Mouse (Mus musculus) spleen, embryonic (tissue): ENCODE results near the gene Grin2c.

Experiments
- CTCF ChIA-PET: fragments of 350-600 bp; sonication (Branson Sonifier 250); formaldehyde crosslinking; loops from one replicate; lab custom pipeline; 2022; lab: Charles Lee

Grin2c gene

GRCm38 (mm10) chr11:115265771-115266399 lies 1.2 kb downstream of the Grin2c start:
- CTCF ChIA-PET: no interaction called here

- CTCF ChIA-PET: no interaction called here
Measured at GRCm38 (mm10) chr11:115264862-115265668, 2.0 kb downstream of the Grin2c start.

GRCm38 (mm10) chr11:115264136-115264861 lies 2.7 kb downstream of the Grin2c start:
- CTCF ChIA-PET: interaction anchor here (0.5 kb wide), 1 partner anchor 102 kb away, joined by 3 read pairs; no protein-coding TSS in a partner anchor

DNA sequence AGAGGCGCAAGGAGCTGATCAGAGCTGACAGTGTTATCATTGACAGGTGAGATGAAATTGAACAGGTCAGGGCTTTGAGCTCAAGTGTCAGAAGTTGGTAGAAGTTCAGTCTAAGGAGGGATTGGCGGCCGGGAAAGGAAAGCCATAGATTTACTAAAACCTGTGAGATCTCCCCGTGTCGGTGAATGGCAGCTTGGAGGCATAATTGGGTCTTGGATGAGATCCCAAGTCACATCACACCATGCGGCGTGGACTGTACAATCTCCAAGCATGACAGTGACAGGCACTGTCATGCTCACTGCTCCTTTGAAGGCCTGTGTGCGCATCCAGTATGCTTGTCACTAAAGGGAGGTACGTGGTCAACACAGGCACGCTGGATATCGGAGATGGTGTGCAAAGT lies 4.1 kb downstream of the Grin2c start:
- CTCF ChIA-PET: no interaction called here

DNA sequence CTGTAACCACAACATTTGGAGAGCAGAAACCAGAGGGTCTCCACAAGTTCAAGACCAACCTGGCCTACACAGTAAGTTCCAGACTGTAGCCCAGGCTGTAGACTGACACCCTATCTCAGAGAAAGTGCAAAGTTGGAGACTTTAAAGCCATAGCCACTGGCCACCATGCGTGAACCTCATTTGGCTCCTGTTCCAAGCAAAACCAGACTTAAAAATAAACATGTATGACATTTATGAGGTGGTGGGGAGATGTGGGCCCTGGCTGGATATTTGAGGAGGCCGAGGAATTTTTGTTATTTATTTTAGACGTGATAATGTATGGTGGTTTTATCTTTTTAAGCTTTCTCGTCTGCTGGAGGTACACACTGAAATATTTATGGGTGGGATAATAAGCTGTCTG lies 7.9 kb downstream of the Grin2c start:
- CTCF ChIA-PET: no interaction called here

DNA sequence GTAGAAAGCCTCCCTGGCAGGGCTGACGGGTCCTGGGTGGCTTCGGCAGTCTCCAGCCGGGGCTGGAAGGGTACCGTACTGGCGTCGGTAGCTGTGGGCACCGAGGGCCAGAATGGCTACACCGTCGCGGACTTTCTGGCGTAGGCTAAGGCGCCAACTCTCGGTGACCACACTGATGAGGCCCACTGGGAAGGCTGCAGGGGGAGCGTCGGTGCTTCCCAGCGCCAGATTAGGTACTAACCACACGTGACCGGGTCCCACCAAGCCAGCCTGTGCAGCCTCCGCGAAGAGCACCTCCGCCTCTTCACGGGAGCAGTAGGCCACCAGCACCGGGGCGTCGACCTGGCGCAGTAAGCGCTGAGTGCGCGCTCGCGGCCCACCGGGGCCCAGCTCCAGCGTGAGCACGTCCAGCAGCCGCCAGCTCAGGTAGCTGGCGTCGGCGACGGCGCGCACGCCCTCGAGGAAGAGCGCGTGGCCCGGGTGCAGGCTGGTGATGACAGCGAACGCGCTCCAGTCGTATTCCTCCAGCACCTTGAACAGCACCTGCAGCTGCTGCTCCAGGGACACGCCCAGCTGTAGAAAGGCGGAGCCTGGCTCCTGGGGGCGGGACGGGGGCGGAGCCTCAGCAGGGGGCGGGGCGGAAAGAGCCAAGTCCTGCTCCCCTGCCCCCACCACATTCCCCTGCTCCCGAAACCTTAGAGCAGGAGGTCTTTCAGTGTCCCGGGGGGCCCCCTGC lies 9.1 kb downstream of the Grin2c start:
- CTCF ChIA-PET: no interaction called here

DNA sequence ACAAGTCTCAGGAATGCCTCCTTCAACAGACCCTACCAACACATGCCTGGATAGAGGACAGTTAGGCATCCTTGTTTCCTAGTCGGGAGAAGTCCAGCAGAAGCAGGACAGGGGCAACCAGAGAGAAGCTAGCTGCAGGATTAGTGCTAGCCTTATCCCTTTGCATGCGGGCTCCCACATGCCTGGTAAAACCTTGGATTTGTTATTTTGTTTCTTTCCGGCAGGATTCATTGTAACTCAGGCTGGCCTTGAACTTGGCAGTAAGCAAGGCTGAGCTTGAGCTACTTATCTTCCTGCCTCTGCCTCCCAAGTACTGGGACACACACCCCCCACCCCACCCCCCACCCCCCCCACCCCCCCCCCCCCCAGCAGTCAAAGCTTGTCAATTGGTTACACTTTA lies 15.8 kb downstream of the Grin2c start:
- CTCF ChIA-PET: interaction anchor here (0.5 kb wide), 1 partner anchor 152 kb away, joined by 3 read pairs; no protein-coding TSS in a partner anchor

DNA sequence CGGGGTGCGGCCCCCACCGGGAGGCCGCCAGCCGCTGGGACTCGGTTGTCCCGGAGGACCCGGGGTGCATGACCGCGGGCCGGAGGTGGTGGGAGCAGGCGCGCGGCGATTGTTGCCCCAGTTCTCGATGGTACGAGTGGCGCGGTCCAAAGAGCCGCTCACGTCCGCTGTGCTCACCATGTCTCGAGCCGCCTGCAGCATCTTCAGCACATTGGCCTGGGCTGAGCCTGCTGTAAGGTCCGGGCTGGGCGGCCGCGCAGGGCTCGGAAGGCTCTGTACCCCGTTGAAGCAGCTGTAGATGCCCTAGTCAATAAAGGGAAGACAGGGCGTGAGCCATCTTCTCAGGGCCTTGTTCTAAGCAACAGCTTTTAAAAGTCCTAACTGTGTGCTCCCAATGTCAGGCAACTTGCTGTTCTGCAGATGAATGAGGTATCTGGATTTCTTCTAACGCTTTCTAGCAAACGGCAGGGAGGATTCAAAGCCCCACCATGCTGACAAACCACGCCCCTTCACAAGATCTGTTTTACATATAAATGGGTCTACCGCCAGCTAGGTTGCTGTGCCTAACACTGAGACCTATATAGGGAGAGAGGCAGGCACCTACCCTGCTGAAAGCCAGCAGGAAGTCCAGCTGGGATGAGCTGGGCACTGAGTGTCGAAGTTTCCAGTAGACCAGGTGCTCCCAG lies 16.5 kb downstream of the Grin2c start:
- CTCF ChIA-PET: no interaction called here

- CTCF ChIA-PET: no interaction called here
Measured at GRCm38 (mm10) chr11:115249721-115250404, 17.2 kb downstream of the Grin2c start.

- CTCF ChIA-PET: interaction anchor here (0.6 kb wide), 1 partner anchor 60 kb away, joined by 4 read pairs; the partner anchor contains the start of gene Nat9
Measured at GRCm38 (mm10) chr11:115247945-115248344, 19.1 kb downstream of the Grin2c start.

DNA sequence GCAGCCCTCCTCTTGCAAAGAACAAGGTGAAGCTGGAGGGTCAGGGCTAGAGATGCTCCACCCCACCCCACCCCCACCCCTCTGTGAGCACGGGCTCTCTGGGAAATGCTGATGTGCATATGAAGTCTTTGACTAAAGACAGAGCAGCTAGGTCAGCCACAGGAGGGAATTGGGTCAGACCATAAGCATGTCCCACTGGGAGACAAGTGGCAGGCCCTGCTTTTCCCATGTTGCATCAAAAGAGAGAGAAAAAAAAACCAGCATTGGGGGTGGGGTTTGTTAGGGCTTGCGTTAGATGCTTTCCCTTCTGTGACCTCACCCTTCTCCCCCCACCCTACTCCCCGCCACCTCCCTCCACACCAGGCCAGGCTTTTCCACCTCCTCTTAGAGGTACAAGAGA lies 19.8 kb downstream of the Grin2c start:
- CTCF ChIA-PET: interaction anchor here (0.6 kb wide), 1 partner anchor 59 kb away, joined by 4 read pairs; the partner anchor contains the start of gene Nat9

- CTCF ChIA-PET: interaction anchor here (1.0 kb wide), 1 partner anchor 44 kb away, joined by 3 read pairs; no protein-coding TSS in a partner anchor
Measured at GRCm38 (mm10) chr11:115246386-115246785, 20.7 kb downstream of the Grin2c start.

DNA sequence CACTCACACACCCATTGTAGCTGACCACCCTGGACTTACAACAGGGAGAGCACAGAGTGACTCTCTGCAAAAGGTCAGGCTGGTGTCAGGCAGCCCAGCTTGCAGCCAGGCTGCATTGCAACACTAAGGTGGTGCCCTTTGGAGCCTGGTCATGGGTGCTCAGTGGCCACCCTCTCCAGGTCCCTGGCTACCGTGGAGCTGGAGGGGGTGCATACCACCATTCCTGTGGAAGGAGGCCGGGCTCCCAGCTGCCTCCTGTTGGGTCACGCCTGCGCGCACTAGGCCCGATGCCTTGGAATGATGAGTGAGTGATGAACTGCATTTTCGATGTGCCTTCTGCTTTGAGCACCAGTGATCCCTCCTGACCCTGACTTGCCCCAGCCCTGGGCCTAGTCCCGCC lies 22.2 kb downstream of the Grin2c start:
- CTCF ChIA-PET: no interaction called here

DNA sequence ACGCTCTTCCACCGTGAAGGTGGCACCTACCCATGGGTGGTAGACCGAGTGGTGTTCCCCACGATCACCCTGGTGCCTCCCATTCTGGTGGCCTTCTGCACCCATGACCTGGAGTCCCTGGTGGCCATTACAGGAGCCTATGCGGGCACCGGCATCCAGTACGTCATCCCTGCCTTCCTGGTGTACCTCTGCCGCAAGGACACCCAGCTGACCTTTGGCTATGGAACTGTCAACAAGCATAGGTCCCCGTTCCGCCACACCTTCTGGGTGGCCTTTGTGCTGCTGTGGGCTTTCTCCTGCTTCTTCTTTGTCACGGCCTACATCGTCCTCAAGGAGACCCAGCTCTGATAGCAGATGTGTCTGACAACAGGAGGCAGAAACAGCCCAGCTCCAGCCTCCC lies 23.3 kb downstream of the Grin2c start:
- CTCF ChIA-PET: no interaction called here

DNA sequence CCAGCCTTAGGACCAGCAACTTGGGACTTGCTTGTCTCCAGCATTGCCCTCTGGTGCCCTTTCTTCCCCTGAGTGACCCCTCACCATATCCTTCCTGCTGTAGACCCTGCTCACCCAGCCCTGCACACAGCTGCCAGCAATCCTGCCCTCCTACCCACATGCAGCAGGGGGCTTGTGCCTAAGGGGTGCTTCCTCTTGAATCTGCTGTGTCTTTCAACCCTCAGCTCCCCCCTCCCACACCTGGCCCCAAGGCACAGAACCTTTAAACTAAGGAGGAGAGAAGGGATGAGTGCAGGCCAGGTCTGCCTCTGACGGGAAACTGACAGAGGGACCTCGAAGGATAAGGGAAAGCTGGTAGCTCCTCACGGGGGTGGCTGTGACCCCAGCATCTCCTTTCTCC lies 24.3 kb downstream of the Grin2c start:
- CTCF ChIA-PET: no interaction called here

DNA sequence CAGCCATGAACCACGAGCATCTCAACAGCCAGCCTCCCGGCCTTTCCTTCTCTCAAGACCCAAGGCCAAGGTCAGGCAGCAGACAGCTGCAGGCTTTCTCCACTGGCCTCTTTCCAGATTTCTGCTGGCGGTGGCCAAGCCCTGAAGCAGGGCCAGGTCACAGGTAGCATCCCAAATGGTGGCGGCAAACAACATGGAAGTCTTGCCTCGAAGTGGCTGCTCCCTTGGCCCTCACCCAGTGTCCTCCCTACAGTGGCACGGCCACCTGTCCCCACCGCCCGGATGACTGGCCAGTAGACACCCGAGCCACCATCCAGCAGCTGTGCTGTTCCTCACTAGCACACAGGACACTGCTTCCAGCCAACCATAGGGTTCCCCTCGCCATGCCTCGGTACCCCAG lies 25.6 kb downstream of the Grin2c start:
- CTCF ChIA-PET: no interaction called here

DNA sequence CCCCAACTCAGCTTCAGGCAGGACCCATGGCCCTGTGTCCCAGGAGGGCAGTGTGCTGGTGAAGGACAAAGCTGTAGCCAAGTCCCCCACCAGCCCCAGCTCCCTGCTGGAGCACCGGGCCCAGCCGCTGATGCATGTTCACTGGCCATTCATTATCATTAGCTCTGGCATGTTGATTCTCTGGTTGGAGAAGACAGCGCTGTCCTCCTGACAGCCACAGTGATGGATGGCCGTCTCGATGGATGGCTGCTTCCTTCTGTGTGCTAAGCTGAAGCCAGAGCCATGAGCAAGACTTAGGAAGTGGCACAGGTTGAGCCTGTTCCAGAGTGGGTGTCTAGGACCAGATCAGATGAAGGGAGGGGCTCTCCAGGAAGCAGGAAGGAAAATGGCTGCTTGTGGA lies 30.5 kb downstream of the Grin2c start:
- CTCF ChIA-PET: no interaction called here

GRCm38 (mm10) chr11:115234320-115235044 lies 32.6 kb downstream of the Grin2c start:
- CTCF ChIA-PET: interaction anchor here (0.7 kb wide), 1 partner anchor 9 kb away, joined by 3 read pairs; no protein-coding TSS in a partner anchor

- CTCF ChIA-PET: no interaction called here
Measured at GRCm38 (mm10) chr11:115233526-115234290, 33.3 kb downstream of the Grin2c start.
